Mouse (Mus musculus) heart, postnatal 0 days (tissue): Measurements from ENCODE around the gene Rerg. TPM values are rescaled to one million over a fixed set of nuclear protein-coding genes. Genes with fewer than 3 reads are reported as not detected.
A peak's percentile ranks its signal among the peaks of the same experiment; 100 is the strongest.

ENCODE experiments used
- ATAC-seq: fragments of 200-750 bp; cut with Nextera tagmentation; 2 replicates; pipeline ENCODE4 v1.8.0; 2017; ENCODE audit warnings: low read depth, moderate number of reproducible peaks, moderate library complexity; ENCODE audit not compliant: insufficient read depth
- DNase-seq: peaks from one replicate; pipeline ENCODE4 v3.0.0-alpha.2; 2016; ENCODE audit warnings: low spot score
- H3K27ac ChIP-seq: fragments of 300-500 bp; sonication (generic); 2 replicates; pipeline ENCODE4 v1.5.1; 2014; ENCODE audit warnings: low read depth, mild to moderate bottlenecking
- H3K27me3 ChIP-seq: fragments of 300-500 bp; sonication (generic); 2 replicates; pipeline ENCODE4 v1.6.1; 2014; ENCODE audit warnings: low read length, mixed read lengths; ENCODE audit not compliant: control insufficient read depth, insufficient read depth
- H3K36me3 ChIP-seq: fragments of 300-500 bp; sonication (generic); replicated peaks from 2 replicates; pipeline ENCODE4 v1.6.1; 2014; ENCODE audit warnings: low read length, mixed read lengths; ENCODE audit not compliant: control insufficient read depth, insufficient read depth
- H3K4me1 ChIP-seq: fragments of 300-500 bp; sonication (generic); 2 replicates; pipeline ENCODE4 v1.6.1; 2014; ENCODE audit warnings: antibody characterized with exemption; ENCODE audit not compliant: control insufficient read depth, insufficient read depth
- H3K4me2 ChIP-seq: fragments of 300-500 bp; sonication (generic); 2 replicates; pipeline ENCODE4 v1.6.1; 2014; ENCODE audit warnings: low read depth, mild to moderate bottlenecking, low read length, moderate library complexity
- H3K4me3 ChIP-seq: fragments of 300-500 bp; sonication (generic); 2 replicates; pipeline ENCODE4 v1.5.1; 2014; ENCODE audit warnings: low read depth, low read length
- H3K9ac ChIP-seq: fragments of 300-500 bp; sonication (generic); replicated peaks from 2 replicates; pipeline ENCODE4 v1.6.1; 2014; ENCODE audit warnings: low read depth, low read length, mixed read lengths
- H3K9me3 ChIP-seq: fragments of 300-500 bp; sonication (generic); replicated peaks from 2 replicates; pipeline ENCODE4 v1.6.1; 2016; ENCODE audit warnings: low read length; ENCODE audit not compliant: control insufficient read depth
- CTCF ChIP-seq: IDR thresholded peaks from 2 replicates; pipeline ENCODE4 v1.5.1; 2016; ENCODE audit warnings: antibody characterized with exemption, control low read depth, low read depth
- EP300 ChIP-seq: IDR thresholded peaks from 2 replicates; pipeline ENCODE4 v1.6.1; 2016; ENCODE audit warnings: antibody characterized with exemption, low read depth
- WGBS: fragments of 180-500 bp; shearing (Covaris S2); extraction: QIAGEN DNeasy Blood & Tissue Kit; methylation state at CpG from one replicate; pipeline ENCODE4 v1.1.7; 2014; 5-methylcytosine and 5-hydroxymethylcytosine counted together
- polyA plus RNA-seq: library from polyadenylated mRNA; unstranded; fragments of >200 nt; fragmentation: Nextera tagmentation; extraction: Ambion mirVana; gene quantifications from 2 replicates; pipeline ENCODE4 v1.2.1, GENCODE M21; 2015
- total RNA-seq: library from RNA; depleted of rRNA; stranded (reverse); fragments of >200 nt; gene quantifications from 2 replicates; pipeline ENCODE4 v1.2.3, GENCODE M21; 2014; ENCODE audit warnings: low replicate concordance

The Rerg gene
- total and polyA plus RNA-seq, 2 experiments from 2014 or later, result 0.88 to 4.3 TPM

- 80% methylated on average over 18 of the region's 18 CpGs for WGBS
- no peaks in the 10 kb centered on the region for H3K36me3 ChIP-seq
- ATAC-seq, result no peak
- H3K9me3 ChIP-seq, result no peaks in the 10 kb centered on the region
- TF ChIP-seq EP300, result no peak
- TF ChIP-seq CTCF, result no peak
- H3K27me3 ChIP-seq, result no peaks in the 10 kb centered on the region
- no peak overlapping the region for H3K4me3 ChIP-seq
- no peak for DNase-seq
- no peak overlapping the region for H3K9ac ChIP-seq
- no peak overlapping the region for H3K4me2 ChIP-seq
- H3K4me1 ChIP-seq, result 0 out of 2 replicates have a peak, but pooled peaks cover 7% of the 10 kb centered on the region
- H3K27ac ChIP-seq, result no peak overlapping the region
Observed at GRCm38 (mm10) chr6:137061880-137062531, 108.3 kb downstream of the Rerg start.

- H3K27me3 ChIP-seq, result no peaks in the 10 kb centered on the region
- H3K9me3 ChIP-seq, result no peaks in the 10 kb centered on the region
- DNase-seq (no peak), ATAC-seq (no peak)
- no peaks in the 10 kb centered on the region for H3K36me3 ChIP-seq
- no peak overlapping the region for H3K27ac ChIP-seq
- no peak overlapping the region for H3K4me2 ChIP-seq
- H3K9ac ChIP-seq, result no peak overlapping the region
- TF ChIP-seq EP300, result no peak
- TF ChIP-seq CTCF, result no peak
- 0 out of 2 replicates have a peak, but pooled peaks cover 6% of the 10 kb centered on the region for H3K4me1 ChIP-seq
- no peak overlapping the region for H3K4me3 ChIP-seq
- 68% methylated on average over 5 of the region's 5 CpGs for WGBS
Observed at GRCm38 (mm10) chr6:137060595-137060994, 109.7 kb downstream of the Rerg start.

GRCm38 (mm10) chr6:137058257-137058656 is 112.0 kb downstream of the Rerg start:
- no peaks in the 10 kb centered on the region for H3K36me3 ChIP-seq
- no peak overlapping the region for H3K9ac ChIP-seq
- no peak overlapping the region for H3K4me3 ChIP-seq
- no peaks in the 10 kb centered on the region for H3K27me3 ChIP-seq
- no peak for TF ChIP-seq EP300
- no peak for TF ChIP-seq CTCF
- DNase-seq, result no peak
- no peaks in the 10 kb centered on the region for H3K9me3 ChIP-seq
- no peaks in the 10 kb centered on the region for H3K4me1 ChIP-seq
- no peak for ATAC-seq
- 83% methylated on average over 2 of the region's 2 CpGs for WGBS
- H3K27ac ChIP-seq, result no peak overlapping the region
- no peak overlapping the region for H3K4me2 ChIP-seq

GRCm38 (mm10) chr6:137054073-137054472 is 116.2 kb downstream of the Rerg start:
- H3K9ac ChIP-seq, result no peak overlapping the region
- no peaks in the 10 kb centered on the region for H3K4me1 ChIP-seq
- no peak overlapping the region for H3K27ac ChIP-seq
- peaks cover 4% of the 10 kb centered on the region; the same call in 1 of the 2 replicates for H3K9me3 ChIP-seq
- DNase-seq (no peak), ATAC-seq (no peak)
- H3K4me2 ChIP-seq, result no peak overlapping the region
- H3K27me3 ChIP-seq, result no peaks in the 10 kb centered on the region
- no peak overlapping the region for H3K4me3 ChIP-seq
- 70% methylated on average over 2 of the region's 2 CpGs for WGBS
- no peaks in the 10 kb centered on the region for H3K36me3 ChIP-seq
- TF ChIP-seq EP300 (no peak), CTCF (no peak)

GRCm38 (mm10) chr6:137053464-137053863 is 116.8 kb downstream of the Rerg start:
- Histone ChIP-seq H3K4me2 (no peak overlapping the region), H3K4me3 (no peak overlapping the region), H3K9ac (no peak overlapping the region), H3K4me1 (no peaks in the 10 kb centered on the region), H3K27me3 (no peaks in the 10 kb centered on the region), H3K9me3 (peaks cover 4% of the 10 kb centered on the region; the same call in 1 of the 2 replicates), H3K27ac (no peak overlapping the region), H3K36me3 (no peaks in the 10 kb centered on the region)
- ATAC-seq (no peak), DNase-seq (no peak)
- TF ChIP-seq CTCF (peak; percentile 55), EP300 (no peak)
- whole genome bisulfite sequencing, result 79% methylated on average over 5 of the region's 5 CpGs

- TF ChIP-seq CTCF (no peak), EP300 (no peak)
- Histone ChIP-seq H3K4me3 (no peak overlapping the region), H3K27me3 (no peaks in the 10 kb centered on the region), H3K36me3 (no peaks in the 10 kb centered on the region), H3K9ac (no peak overlapping the region), H3K4me2 (no peak overlapping the region), H3K4me1 (no peaks in the 10 kb centered on the region), H3K27ac (no peak overlapping the region), H3K9me3 (peaks cover 4% of the 10 kb centered on the region; the same call in 1 of the 2 replicates)
- ATAC-seq (no peak), DNase-seq (no peak)
- 84% methylated on average over 9 of the region's 9 CpGs for WGBS
Observed at GRCm38 (mm10) chr6:137053006-137053405, 117.3 kb downstream of the Rerg start.
